Mouse (Mus musculus) left cerebral cortex, adult 2 months (tissue): ENCODE data around the gene Eaf1. TPM values are rescaled to one million over a fixed set of nuclear protein-coding genes. Genes with fewer than 3 reads are reported as not detected.

ENCODE experiments used
- DNase-seq, 2 experiments: peaks; one replicate each; pipeline ENCODE4 v3.0.0; 2021 to 2022; ENCODE audit warnings: low spot score in 2 of 2, mixed read lengths in 1 of 2; ENCODE audit errors: extremely low spot score in 1 of 2
- H3K27ac ChIP-seq: fragments of 200-600 bp; 2 replicates; pipeline ENCODE4 v1.8.1; 2022
- H3K4me3 ChIP-seq: fragments of 200-600 bp; 2 replicates; pipeline ENCODE4 v1.8.1; 2022
- CTCF ChIP-seq: fragments of 200-600 bp; IDR thresholded peaks from 2 replicates; pipeline ENCODE4 v1.8.1; 2022; ENCODE audit warnings: antibody characterized with exemption, mild to moderate bottlenecking, moderate library complexity
- intact Hi-C: fragments of 180-260 bp; cut with DNase I; formaldehyde crosslinking; loops from one replicate; pipeline ENCODE4 v1.15.1; 2025
- total RNA-seq, 2 experiments: library from RNA; stranded (reverse); gene quantifications; 2 replicates each; pipeline ENCODE4 v1.2.3; 2021

Gene Eaf1
- total RNA-seq, 2 experiments from 2014 or later, result 12.7 to 15.1 TPM

GRCm38 (mm10) chr14:31515895-31516294 lies 21.7 kb downstream of the Eaf1 start:
- intact Hi-C loops, result no loop called here
- Histone ChIP-seq H3K27ac (no peak overlapping the region), H3K4me3 (no peak overlapping the region)
- no peak for DNase-seq
- no peak for TF ChIP-seq CTCF

GRCm38 (mm10) chr14:31519165-31519564 lies 25.0 kb downstream of the Eaf1 start:
- intact Hi-C loops, result loop anchor here (2.0 kb wide), 1 partner anchor 86 kb away; no protein-coding TSS in a partner anchor
- Histone ChIP-seq H3K27ac (no peak overlapping the region), H3K4me3 (no peak overlapping the region)
- TF ChIP-seq CTCF, result peak; percentile 51
- no peak for DNase-seq

DNA sequence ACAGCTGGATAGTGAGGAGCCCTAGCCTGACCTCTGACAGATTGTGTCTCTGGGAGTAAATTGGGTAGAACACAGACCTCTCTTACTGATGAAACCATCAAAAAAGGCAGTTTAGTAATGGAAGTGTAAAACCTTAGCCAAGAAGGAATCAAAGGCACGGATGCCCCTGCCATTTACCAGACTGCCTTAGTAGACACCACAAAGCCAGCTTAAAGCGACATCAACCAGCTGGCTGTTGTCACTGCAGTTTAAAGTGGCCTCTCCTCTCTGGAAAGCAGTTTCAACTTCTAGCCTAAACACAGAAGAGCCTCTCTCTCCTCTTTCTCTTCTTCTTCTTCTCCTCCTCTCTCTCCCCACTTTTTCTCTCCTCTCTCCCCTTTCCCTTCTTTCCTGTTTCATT lies 27.1 kb downstream of the Eaf1 start:
- TF ChIP-seq CTCF, result peak; percentile 33
- no peak for DNase-seq
- intact Hi-C loops, result loop anchor here (5.0 kb wide), 1 partner anchor 531 kb away; no protein-coding TSS in a partner anchor
- Histone ChIP-seq H3K4me3 (no peak overlapping the region), H3K27ac (no peak overlapping the region)

DNA sequence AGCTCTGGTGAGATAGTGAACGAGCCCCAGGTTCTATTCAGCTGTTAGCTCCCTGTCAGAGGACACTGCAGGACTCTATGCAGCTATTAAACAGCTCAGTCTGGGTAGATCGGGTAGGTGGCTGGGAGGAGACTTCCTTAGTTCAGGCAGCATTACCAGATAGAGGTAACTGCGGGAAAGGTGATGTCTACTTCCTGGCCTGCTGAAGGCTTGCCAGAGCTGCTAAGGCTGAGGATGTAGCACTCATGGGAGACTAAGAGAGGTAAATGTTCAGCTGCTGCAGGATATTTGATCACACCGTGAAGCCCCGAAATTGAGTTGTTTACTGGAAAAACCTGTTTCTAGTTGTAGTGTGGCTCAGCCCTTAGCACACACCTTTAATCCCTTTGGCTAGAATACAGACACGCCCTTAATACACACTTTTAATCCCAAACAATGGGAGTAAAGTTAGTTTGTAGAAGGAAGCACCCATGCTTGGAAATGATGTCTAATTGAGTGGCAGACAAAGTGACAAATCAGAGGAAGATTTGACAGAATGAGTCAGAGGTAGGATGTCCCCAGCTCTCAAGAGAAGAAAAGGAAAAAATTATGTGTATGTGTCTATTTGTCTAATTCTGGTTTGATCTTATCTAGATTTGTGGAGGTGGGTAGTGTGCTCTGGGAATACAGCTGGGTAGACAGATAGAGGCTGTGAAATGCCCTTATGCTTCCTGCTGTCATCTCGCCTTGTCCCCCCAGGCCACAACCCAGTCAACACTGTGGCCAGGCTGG lies 31.0 kb downstream of the Eaf1 start:
- H3K27ac ChIP-seq, result no peak overlapping the region
- no peak for DNase-seq
- H3K4me3 ChIP-seq, result no peak overlapping the region
- intact Hi-C loops, result no loop called here
- no peak for TF ChIP-seq CTCF

DNA sequence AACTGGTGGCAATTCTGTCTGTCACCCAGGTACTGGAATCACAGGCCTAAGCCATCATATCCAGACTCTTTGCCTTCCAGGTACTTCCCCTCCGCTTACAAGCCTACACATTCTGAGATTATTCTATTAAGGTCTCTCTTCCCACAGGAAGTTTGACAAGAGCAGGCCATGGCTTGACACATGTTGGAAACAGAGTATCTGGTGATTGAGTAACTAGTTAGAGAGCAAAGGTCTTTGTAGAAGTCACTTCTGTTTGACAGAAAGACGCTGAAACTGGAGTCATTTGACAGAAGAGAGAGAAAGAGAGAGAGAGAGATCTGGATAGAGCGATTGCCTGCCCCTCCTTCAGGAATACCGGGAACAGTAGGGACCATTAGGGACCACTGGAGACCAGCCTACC lies 36.6 kb downstream of the Eaf1 start:
- no peak for DNase-seq
- no peak for TF ChIP-seq CTCF
- intact Hi-C loops, result loop anchor here (5.0 kb wide), 1 partner anchor 61 kb away; the partner anchor contains the start of gene Colq

DNA sequence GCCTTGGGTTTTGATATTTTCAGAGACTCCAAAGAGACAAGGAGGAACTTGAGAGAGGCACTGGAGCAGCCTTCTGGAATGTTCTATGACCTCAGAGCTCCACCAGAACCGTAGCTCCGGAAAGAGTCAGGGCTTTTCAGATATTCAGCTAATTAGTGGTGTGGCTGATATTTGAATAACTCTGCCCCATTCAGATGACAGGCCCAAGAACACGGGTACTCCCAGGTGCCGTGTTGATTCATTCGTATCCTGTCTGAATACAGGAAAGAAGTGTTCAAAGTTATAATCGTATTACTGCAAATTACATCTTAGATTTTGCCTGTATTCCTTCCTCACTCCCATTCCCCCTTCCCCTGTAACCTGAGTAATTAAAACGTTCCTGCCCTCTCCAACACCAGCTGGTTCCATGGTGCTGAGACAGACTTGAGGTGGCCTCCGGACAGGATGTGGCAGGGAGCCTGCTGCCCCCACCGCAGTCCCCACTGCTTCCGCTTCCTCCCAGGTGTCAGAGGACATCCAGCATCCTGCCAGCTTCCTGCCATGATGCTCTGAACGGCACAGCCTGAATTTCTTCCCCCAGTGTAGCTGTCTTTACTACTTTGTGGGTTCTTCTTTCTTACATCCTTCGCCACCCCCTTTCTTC lies 37.4 kb downstream of the Eaf1 start:
- intact Hi-C loops, result loop anchor here (5.0 kb wide), 1 partner anchor 61 kb away; the partner anchor contains the start of gene Colq
- H3K27ac ChIP-seq, result no peak overlapping the region
- H3K4me3 ChIP-seq, result no peak overlapping the region
- no peak for TF ChIP-seq CTCF
- DNase-seq, result no peak

More for the DNA sequence above, 36.6 kb downstream of the Eaf1 start:
- Histone ChIP-seq H3K27ac (no peak overlapping the region), H3K4me3 (no peak overlapping the region)

DNA sequence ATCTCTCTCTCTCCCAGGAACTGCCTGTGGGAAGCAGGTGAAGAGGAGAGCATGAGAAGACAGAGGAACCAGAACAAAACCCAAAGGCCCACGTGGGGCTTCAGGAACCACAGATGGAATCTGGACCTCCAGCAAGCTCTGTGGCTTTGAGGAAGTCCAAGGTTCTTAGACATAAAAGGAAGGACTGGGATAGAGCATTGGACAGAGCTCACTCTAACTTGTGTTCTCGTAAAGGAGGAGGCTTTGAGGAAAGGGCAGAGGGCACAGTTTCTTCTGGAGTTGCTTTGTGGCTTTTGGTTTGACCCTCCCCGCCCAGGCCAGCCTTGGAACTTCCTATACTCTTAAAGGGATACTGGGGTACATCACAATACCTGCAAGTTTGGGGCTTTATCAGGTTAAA lies 38.5 kb downstream of the Eaf1 start:
- intact Hi-C loops, result loop anchor here (5.0 kb wide), 1 partner anchor 60 kb away; the partner anchor contains the start of gene Colq
- H3K27ac ChIP-seq, result no peak overlapping the region
- no peak for DNase-seq
- H3K4me3 ChIP-seq, result no peak overlapping the region
- no peak for TF ChIP-seq CTCF

DNA sequence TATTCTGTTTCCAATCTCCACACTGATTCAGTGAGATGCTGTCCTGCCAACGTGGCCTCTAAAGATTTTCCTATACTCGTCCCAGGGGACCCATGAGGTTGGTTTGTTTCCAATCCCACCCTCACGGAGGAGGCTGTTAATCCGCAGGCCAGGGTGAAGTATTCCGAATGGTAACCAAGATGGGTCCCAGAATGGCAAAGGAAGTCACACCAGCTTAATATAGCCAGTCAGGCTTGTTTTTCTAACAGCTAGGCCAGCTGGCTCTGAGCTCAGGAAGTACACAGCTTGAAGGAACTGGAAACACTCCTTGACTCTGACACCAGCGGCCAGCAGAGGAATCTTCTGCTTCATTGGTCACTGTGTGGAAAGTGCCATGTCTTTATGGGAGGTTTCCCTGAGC lies 43.1 kb downstream of the Eaf1 start:
- Histone ChIP-seq H3K27ac (no peak overlapping the region), H3K4me3 (no peak overlapping the region)
- intact Hi-C loops, result no loop called here
- no peak for DNase-seq
- no peak for TF ChIP-seq CTCF

GRCm38 (mm10) chr14:31543885-31544442 lies 49.8 kb downstream of the Eaf1 start:
- intact Hi-C loops, result no loop called here
- Histone ChIP-seq H3K27ac (no peak overlapping the region), H3K4me3 (no peak overlapping the region)
- no peak for DNase-seq
- TF ChIP-seq CTCF, result no peak

- intact Hi-C loops, result no loop called here
- H3K4me3 ChIP-seq, result no peak overlapping the region
- H3K27ac ChIP-seq, result no peak overlapping the region
- TF ChIP-seq CTCF, result no peak
- no peak for DNase-seq
These were observed 60.8 kb downstream of the Eaf1 start for GRCm38 (mm10) chr14:31555021-31555420.

- no peak for TF ChIP-seq CTCF
- DNase-seq, result no peak
- Histone ChIP-seq H3K27ac (no peak overlapping the region), H3K4me3 (no peak overlapping the region)
- intact Hi-C loops, result no loop called here
These were observed 61.8 kb downstream of the Eaf1 start for GRCm38 (mm10) chr14:31555963-31556434.
